Mouse (Mus musculus): ENCODE results near the gene Gm42420. TPM values are rescaled to one million over a fixed set of nuclear protein-coding genes. Genes with fewer than 3 reads are reported as not detected.

The Gm42420 gene
- total and polyA plus RNA-seq, 2 experiments from 2014 or later: 0.53 TPM; not detected in 1

- H3K9ac ChIP-seq: no peak overlapping the region
- H3K27me3 ChIP-seq (ENCODE audit: insufficient read depth, low read length): no peaks in the 10 kb centered on the region
- H3K4me2 ChIP-seq (ENCODE audit: low read depth): no peak overlapping the region
- peaks cover 18% of the 10 kb centered on the region for H3K36me3 ChIP-seq (ENCODE audit: insufficient read depth)
- DNase-seq (no peak), ATAC-seq (no peak)
- H3K27ac ChIP-seq (ENCODE audit: low read depth, low read length): no peak overlapping the region
- 71% methylated on average over 5 of the region's 5 CpGs for WGBS
- TF ChIP-seq CTCF (IDR thresholded peaks at IDR 0.05; ENCODE audit: low read depth): no peak
- H3K9me3 ChIP-seq (ENCODE audit: low read length): no peaks in the 10 kb centered on the region
- no peak overlapping the region for H3K4me3 ChIP-seq (ENCODE audit: low read depth, low read length)
- no peaks in the 10 kb centered on the region for H3K4me1 ChIP-seq (ENCODE audit: insufficient read depth)
Measured at GRCm38 (mm10) chr6:39607365-39607764, 21.8 kb downstream of the Gm42420 start.

GRCm38 (mm10) chr6:39610207-39610606 lies 24.7 kb downstream of the Gm42420 start:
- Histone ChIP-seq H3K27me3 (ENCODE audit: insufficient read depth, low read length) (no peaks in the 10 kb centered on the region), H3K9ac (no peak overlapping the region), H3K36me3 (ENCODE audit: insufficient read depth) (peaks cover 22% of the 10 kb centered on the region), H3K4me3 (ENCODE audit: low read depth, low read length) (no peak overlapping the region), H3K4me1 (ENCODE audit: insufficient read depth) (no peaks in the 10 kb centered on the region), H3K4me2 (ENCODE audit: low read depth) (no peak overlapping the region), H3K27ac (ENCODE audit: low read depth, low read length) (no peak overlapping the region), H3K9me3 (ENCODE audit: low read length) (no peaks in the 10 kb centered on the region)
- ATAC-seq (no peak), DNase-seq (peak; percentile 25)
- TF ChIP-seq CTCF (IDR thresholded peaks at IDR 0.05; ENCODE audit: low read depth): peak; percentile 48
- WGBS: 67% methylated on average over 2 of the region's 2 CpGs

GRCm38 (mm10) chr6:39611296-39611695 lies 25.7 kb downstream of the Gm42420 start:
- H3K4me3 ChIP-seq (ENCODE audit: low read depth, low read length): no peak overlapping the region
- H3K4me2 ChIP-seq (ENCODE audit: low read depth): no peak overlapping the region
- no peak overlapping the region for H3K27ac ChIP-seq (ENCODE audit: low read depth, low read length)
- no peaks in the 10 kb centered on the region for H3K4me1 ChIP-seq (ENCODE audit: insufficient read depth)
- H3K27me3 ChIP-seq (ENCODE audit: insufficient read depth, low read length): no peaks in the 10 kb centered on the region
- 93% methylated on average over 2 of the region's 2 CpGs for WGBS
- DNase-seq: no peak
- no peak for ATAC-seq
- peaks cover 30% of the 10 kb centered on the region for H3K36me3 ChIP-seq (ENCODE audit: insufficient read depth)
- H3K9me3 ChIP-seq (ENCODE audit: low read length): no peaks in the 10 kb centered on the region
- no peak overlapping the region for H3K9ac ChIP-seq
- TF ChIP-seq CTCF (IDR thresholded peaks at IDR 0.05; ENCODE audit: low read depth): no peak

Other genes with a start within 250 kb of the Gm42420 start
- 32.0 and 38.5 TPM in 2 replicates for gene Slc37a3, start 208.1 kb upstream of the Gm42420 start, total RNA-seq (2014; rRNA removed)
- gene Slc37a3, start 208.1 kb upstream of the Gm42420 start, polyA plus RNA-seq (2015; fragmentation: Nextera tagmentation; extraction: Ambion mirVana): 44.4 and 58.2 TPM in 2 replicates
- not detected in 2 replicates for gene Rab19, start 204.6 kb upstream of the Gm42420 start, total RNA-seq (2014; rRNA removed)
- gene Rab19, start 204.6 kb upstream of the Gm42420 start, polyA plus RNA-seq (2015; fragmentation: Nextera tagmentation; extraction: Ambion mirVana): 0.12 and 0.31 TPM in 2 replicates
- gene Mkrn1, start 165.3 kb upstream of the Gm42420 start, total RNA-seq (2014; rRNA removed): 222 and 264 TPM in 2 replicates
- 199 and 217 TPM in 2 replicates for gene Mkrn1, start 165.3 kb upstream of the Gm42420 start, polyA plus RNA-seq (2015; fragmentation: Nextera tagmentation; extraction: Ambion mirVana)
- 11.2 and 13.7 TPM in 2 replicates for gene Dennd2a, start 27.9 kb upstream of the Gm42420 start, total RNA-seq (2014; rRNA removed)
- 5.4 and 8.2 TPM in 2 replicates for gene Dennd2a, start 27.9 kb upstream of the Gm42420 start, polyA plus RNA-seq (2015; fragmentation: Nextera tagmentation; extraction: Ambion mirVana)
- gene Adck2, start 11.9 kb upstream of the Gm42420 start, total RNA-seq (2014; rRNA removed): 17.6 and 21.9 TPM in 2 replicates
- 34.5 and 40.3 TPM in 2 replicates for gene Adck2, start 11.9 kb upstream of the Gm42420 start, polyA plus RNA-seq (2015; fragmentation: Nextera tagmentation; extraction: Ambion mirVana)
- 220 and 285 TPM in 2 replicates for gene Ndufb2, start 6.8 kb downstream of the Gm42420 start, total RNA-seq (2014; rRNA removed)
- 500 and 654 TPM in 2 replicates for gene Ndufb2, start 6.8 kb downstream of the Gm42420 start, polyA plus RNA-seq (2015; fragmentation: Nextera tagmentation; extraction: Ambion mirVana)
- 31.1 and 42.4 TPM in 2 replicates for gene Braf, start 139.7 kb downstream of the Gm42420 start, total RNA-seq (2014; rRNA removed)
- 6.5 and 12.9 TPM in 2 replicates for gene Braf, start 139.7 kb downstream of the Gm42420 start, polyA plus RNA-seq (2015; fragmentation: Nextera tagmentation; extraction: Ambion mirVana)
- gene Mrps33, start 225.2 kb downstream of the Gm42420 start, total RNA-seq (2014; rRNA removed): 65.3 and 180 TPM in 2 replicates
- 183 and 258 TPM in 2 replicates for gene Mrps33, start 225.2 kb downstream of the Gm42420 start, polyA plus RNA-seq (2015; fragmentation: Nextera tagmentation; extraction: Ambion mirVana)

Data from forebrain, postnatal 0 days (tissue).